Mouse (Mus musculus) heart, adult 2 months (tissue): Measurements from ENCODE around the gene Hist1h4c. TPM values are rescaled to one million over a fixed set of nuclear protein-coding genes. Genes with fewer than 3 reads are reported as not detected.

Source experiments
- DNase-seq, 2 experiments: peaks; one replicate each; pipeline ENCODE4 v3.0.0; 2021
- H3K27ac ChIP-seq: fragments of 200-600 bp; 2 replicates; pipeline ENCODE4 v1.8.1; 2022
- H3K27me3 ChIP-seq: fragments of 200-500 bp; 2 replicates; pipeline ENCODE4 v1.6.1; 2012; ENCODE audit warnings: mild to moderate bottlenecking, low read length, inconsistent platforms, mixed read lengths; ENCODE audit not compliant: control insufficient read depth, insufficient read depth
- H3K36me3 ChIP-seq: fragments of 200-500 bp; 2 replicates; pipeline ENCODE4 v1.6.1; 2012; ENCODE audit warnings: low read length, inconsistent platforms; ENCODE audit not compliant: control insufficient read depth, insufficient read depth
- H3K4me1 ChIP-seq: fragments of 200-500 bp; 2 replicates; pipeline ENCODE4 v1.6.1; 2011; ENCODE audit warnings: low read length; ENCODE audit not compliant: control insufficient read depth, insufficient read depth
- H3K4me3 ChIP-seq: fragments of 200-600 bp; 2 replicates; pipeline ENCODE4 v1.8.1; 2022
- H3K79me2 ChIP-seq: fragments of 200-500 bp; replicated peaks from 2 replicates; pipeline ENCODE4 v1.6.1; 2012; ENCODE audit warnings: mild to moderate bottlenecking, inconsistent platforms, low read length, moderate library complexity, mixed read lengths; ENCODE audit not compliant: control insufficient read depth, insufficient read depth
- H3K9ac ChIP-seq: fragments of 200-500 bp; 2 replicates; pipeline ENCODE4 v1.6.1; 2012; ENCODE audit warnings: low read depth, mild to moderate bottlenecking, control low read depth, inconsistent platforms, low read length, mixed read lengths
- CTCF ChIP-seq: fragments of 200-600 bp; IDR thresholded peaks from 2 replicates; pipeline ENCODE4 v1.8.1; 2022; ENCODE audit warnings: antibody characterized with exemption, mild to moderate bottlenecking, moderate library complexity
- EP300 ChIP-seq: fragments of 200-500 bp; IDR thresholded peaks from 2 replicates; pipeline ENCODE4 v1.6.1; 2011; ENCODE audit warnings: low read depth, low read length, control low read depth; ENCODE audit not compliant: insufficient read depth
- POLR2A ChIP-seq: fragments of 200-500 bp; IDR thresholded peaks from 2 replicates; pipeline ENCODE4 v1.6.1; 2011; ENCODE audit warnings: mild to moderate bottlenecking, low read depth, low read length, control low read depth; ENCODE audit not compliant: insufficient read depth
- WGBS: fragments of 180-500 bp; shearing (Covaris S2); methylation state at CpG from one replicate; pipeline ENCODE4 v1.1.7; 2018; 5-methylcytosine and 5-hydroxymethylcytosine counted together
- intact Hi-C: fragments of 180-260 bp; cut with DNase I; formaldehyde crosslinking; loops from one replicate; pipeline ENCODE4 v1.15.1; 2025
- polyA plus RNA-seq: library from polyadenylated mRNA; depleted of rRNA; stranded (reverse); fragments of >200 nt; gene quantifications from 2 replicates; pipeline ENCODE4 v1.2.3, GENCODE M21; 2012
- total RNA-seq, 2 experiments: library from RNA; stranded (reverse); gene quantifications; 2 replicates each; pipeline ENCODE4 v1.2.3; 2021

Gene Hist1h4c
- total and polyA plus RNA-seq, 3 experiments = 3.2 to 45.8 (median 42.3) TPM

- H3K4me3 ChIP-seq = peak overlapping the region; percentile 89
- peak overlapping the region; percentile 96 for H3K27ac ChIP-seq
- TF ChIP-seq POLR2A (no peak; the same call in 1 of the 2 replicates), EP300 (no peak), CTCF (no peak)
- no peak for DNase-seq
- H3K27me3 ChIP-seq = no peaks in the 10 kb centered on the region
- peaks cover 1% of the 10 kb centered on the region; the same call in 1 of the 2 replicates for H3K4me1 ChIP-seq
- no peaks in the 10 kb centered on the region for H3K79me2 ChIP-seq
- intact Hi-C loops = loop anchor here (1.0 to 10.0 kb wide), 4 partner anchors 42 to 1985 kb away; partner anchors contain the start of genes Hist1h2af, Hist1h2ak, Hist1h2bn and Hist1h4c
- 0% methylated on average over 14 of the region's 14 CpGs for WGBS
- H3K9ac ChIP-seq = peak overlapping the region; percentile 85
- peaks cover 18% of the 10 kb centered on the region for H3K36me3 ChIP-seq
These were observed 41.6 kb upstream of the Hist1h4c start for GRCm38 (mm10) chr13:23739922-23740252.

- peak; percentile 90 to 97 for DNase-seq
- Histone ChIP-seq H3K27me3 (no peaks in the 10 kb centered on the region), H3K9ac (peak overlapping the region; percentile 85), H3K4me3 (peak overlapping the region; percentile 89), H3K36me3 (peaks cover 18% of the 10 kb centered on the region), H3K27ac (peak overlapping the region; percentile 96), H3K79me2 (no peaks in the 10 kb centered on the region), H3K4me1 (peaks cover 1% of the 10 kb centered on the region; the same call in 1 of the 2 replicates)
- TF ChIP-seq POLR2A (peak; percentile 92), EP300 (peak; percentile 77; the same call in 1 of the 2 replicates), CTCF (0 out of 2 replicates have a peak, but pooled peaks have one; percentile 15)
- WGBS = under 1% methylated on average over 39 of the region's 39 CpGs
- intact Hi-C loops = loop anchor here (1.0 to 10.0 kb wide), 2 partner anchors 41 to 1984 kb away; partner anchors contain the start of genes Hist1h2ak, Hist1h2bn, Hist1h4c and Hist1h4k
These were observed 41.0 kb upstream of the Hist1h4c start for GRCm38 (mm10) chr13:23739069-23739921.

GRCm38 (mm10) chr13:23738677-23739068 is 40.4 kb upstream of the Hist1h4c start, which contains the start of gene Hist1h1c:
Gene Hist1h1c (plus strand): TSS chr13:23738808.
- H3K27ac ChIP-seq = peak within 1 kb of the TSS; percentile 96
- TF ChIP-seq EP300 (peak; percentile 61; the same call in 1 of the 2 replicates), CTCF (peak; percentile 15; the same call in 1 of the 2 replicates), POLR2A (peak; percentile 98)
- no peaks in the 10 kb centered on the region for H3K79me2 ChIP-seq
- WGBS = under 1% methylated on average over 38 of the region's 38 CpGs
- H3K4me3 ChIP-seq = peak within 1 kb of the TSS; percentile 89
- H3K4me1 ChIP-seq = peaks cover 1% of the 10 kb centered on the region; the same call in 1 of the 2 replicates
- H3K9ac ChIP-seq = peak within 1 kb of the TSS; percentile 71
- H3K27me3 ChIP-seq = no peaks in the 10 kb centered on the region
- DNase-seq = peak; percentile 92 to 94
- H3K36me3 ChIP-seq = peaks cover 18% of the 10 kb centered on the region
- intact Hi-C loops = loop anchor here (1.0 to 10.0 kb wide), 2 partner anchors 40 to 1984 kb away; partner anchors contain the start of genes Hist1h2ak, Hist1h2bn, Hist1h4c and Hist1h4k

GRCm38 (mm10) chr13:23738041-23738440 is 39.8 kb upstream of the Hist1h4c start:
- no peaks in the 10 kb centered on the region for H3K27me3 ChIP-seq
- intact Hi-C loops = loop anchor here (10.0 kb wide), 1 partner anchor 1983 kb away; the partner anchor contains the start of genes Hist1h2ak, Hist1h2bn and Hist1h4k
- DNase-seq = no peak
- H3K27ac ChIP-seq = peak overlapping the region; percentile 96
- peaks cover 1% of the 10 kb centered on the region; the same call in 1 of the 2 replicates for H3K4me1 ChIP-seq
- WGBS = 27% methylated on average over 4 of the region's 4 CpGs
- no peaks in the 10 kb centered on the region for H3K79me2 ChIP-seq
- peak overlapping the region; percentile 71; the same call in 1 of the 2 replicates for H3K9ac ChIP-seq
- H3K4me3 ChIP-seq = peak overlapping the region; percentile 89
- TF ChIP-seq POLR2A (no peak), CTCF (no peak), EP300 (no peak)
- H3K36me3 ChIP-seq = peaks cover 17% of the 10 kb centered on the region

GRCm38 (mm10) chr13:23737091-23737490 is 38.8 kb upstream of the Hist1h4c start:
- Histone ChIP-seq H3K4me1 (peaks cover 3% of the 10 kb centered on the region), H3K79me2 (no peaks in the 10 kb centered on the region), H3K27me3 (no peaks in the 10 kb centered on the region), H3K9ac (no peak overlapping the region), H3K27ac (no peak overlapping the region), H3K36me3 (peaks cover 13% of the 10 kb centered on the region), H3K4me3 (no peak overlapping the region)
- intact Hi-C loops = loop anchor here (10.0 kb wide), 1 partner anchor 1982 kb away; the partner anchor contains the start of genes Hist1h2ak, Hist1h2bn and Hist1h4k
- DNase-seq = no peak
- TF ChIP-seq EP300 = no peak
- TF ChIP-seq CTCF = no peak
- no peak for TF ChIP-seq POLR2A
- whole genome bisulfite sequencing = 89% methylated on average over 5 of the region's 5 CpGs
